Mouse (Mus musculus) cerebellum, adult 2 months (tissue): ENCODE results near the gene Mical3.

ENCODE experiments used
- CTCF ChIP-seq: fragments of 200-500 bp; IDR thresholded peaks from 2 replicates; pipeline ENCODE4 v1.5.1; 2011; ENCODE audit warnings: low read depth, mild to moderate bottlenecking, control low read depth, low read length, moderate library complexity, borderline replicate concordance; ENCODE audit not compliant: insufficient read depth
- POLR2A ChIP-seq: fragments of 200-500 bp; IDR thresholded peaks from 2 replicates; pipeline ENCODE4 v1.6.1; 2011; ENCODE audit warnings: low read length, control low read depth, borderline replicate concordance; ENCODE audit not compliant: insufficient read depth

DNA sequence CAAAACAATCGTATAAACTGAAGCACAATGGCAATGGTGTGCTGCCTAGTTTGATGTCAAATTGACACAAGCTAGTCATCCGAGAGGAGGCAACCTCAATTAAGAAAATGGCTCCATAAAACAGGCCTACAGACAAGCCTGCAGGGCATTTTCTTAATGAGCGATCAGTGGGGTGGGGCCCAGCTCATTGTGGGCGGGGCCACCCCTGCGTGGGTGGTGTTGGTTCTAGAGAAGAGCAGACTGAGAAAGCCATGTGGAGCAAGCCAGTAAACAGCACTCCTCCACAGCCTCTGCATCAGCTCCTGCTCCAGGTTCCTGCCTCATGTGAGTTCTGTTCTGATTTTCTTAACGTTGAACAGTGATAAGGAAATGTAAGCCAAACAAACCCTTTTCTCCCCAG, 6.4 kb upstream of the Mical3 start:
- TF ChIP-seq CTCF (no peak), POLR2A (no peak)
